In genomic region chr5:109559191-109559590, GRCm38 (mm10) we compare ENCODE assay signal across 8 mouse cellular contexts. TPM values are rescaled to one million over a fixed set of nuclear protein-coding genes. Genes with fewer than 3 reads are reported as not detected.
A peak's percentile ranks its signal among the peaks of the same experiment; 100 is the strongest.
DNase-seq lines count a peak whose midpoint lies in the region; ATAC-seq and TF ChIP-seq lines count a peak whose summit lies in the region.

No protein-coding gene starts in this region.

- H3K9me3 ChIP-seq in kidney, embryonic 16.5 days (ENCODE audit: low read length): peaks cover 36% of the 10 kb centered on the region
- H3K9me3 ChIP-seq in ES-E14 (ENCODE audit: control insufficient read depth, insufficient read depth, low read depth, low read length): no peaks in the 10 kb centered on the region
- peaks cover 42% of the 10 kb centered on the region for H3K9me3 ChIP-seq in forebrain, embryonic 12.5 days
- peaks cover 24% of the 10 kb centered on the region for H3K9me3 ChIP-seq in liver, embryonic 11.5 days (ENCODE audit: control insufficient read depth, low read length)

- peak overlapping the region; percentile 60 for H3K4me2 ChIP-seq in kidney, embryonic 16.5 days (replicated peaks; ENCODE audit: low read depth, low read length)
- peak overlapping the region; percentile 49 for H3K4me2 ChIP-seq in forebrain, embryonic 12.5 days
- peak overlapping the region; percentile 69 for H3K4me2 ChIP-seq in liver, embryonic 11.5 days

- 21% methylated on average over 6 of the region's 6 CpGs for WGBS in kidney, embryonic 16.5 days
- 27% methylated on average over 6 of the region's 6 CpGs for WGBS in forebrain, embryonic 12.5 days
- 17% methylated on average over 6 of the region's 6 CpGs for WGBS in liver, embryonic 11.5 days

- H3K27me3 ChIP-seq in kidney, embryonic 16.5 days (ENCODE audit: insufficient read depth, low read length): no peaks in the 10 kb centered on the region
- H3K27me3 ChIP-seq in forebrain, embryonic 12.5 days: no peaks in the 10 kb centered on the region
- no peaks in the 10 kb centered on the region for H3K27me3 ChIP-seq in liver, embryonic 11.5 days (replicated peaks; ENCODE audit: control insufficient read depth, insufficient read depth, low read length)

- peak overlapping the region; percentile 79 for H3K9ac ChIP-seq in kidney, embryonic 16.5 days (replicated peaks; ENCODE audit: low read length)
- H3K9ac ChIP-seq in ES-E14 (ENCODE audit: insufficient read depth, low read depth, low read length, poor library complexity, severe bottlenecking): 0 out of 2 replicates have a peak overlapping the region, but pooled peaks have one; percentile 18
- peak overlapping the region; percentile 54; the same call in 1 of the 2 replicates for H3K9ac ChIP-seq in forebrain, embryonic 12.5 days
- no peak overlapping the region for H3K9ac ChIP-seq in liver, embryonic 11.5 days (ENCODE audit: low read depth, low read length)

- no peak for DNase-seq in kidney, postnatal 14 days
- DNase-seq in ES-E14 (ENCODE audit: low read depth, low spot score): no peak
- no peak for DNase-seq in liver, embryonic 11.5 days (ENCODE audit: low spot score)
- no peak for DNase-seq in yolk sac, embryonic 10.5 days (ENCODE audit: low spot score)
- DNase-seq in thymus, postnatal 0 days (ENCODE audit: low spot score): no peak
- no peak for DNase-seq in gastrocnemius, postnatal 14 days

- intact Hi-C loops in gastrocnemius, postnatal 14 days (cut with DNase I; ENCODE audit: low total_unique reads): no loop called here

- H3K36me3 ChIP-seq in kidney, embryonic 16.5 days (ENCODE audit: insufficient read depth, low read length): peaks cover 22% of the 10 kb centered on the region
- peaks cover 10% of the 10 kb centered on the region; the same call in 1 of the 2 replicates for H3K36me3 ChIP-seq in ES-E14 (ENCODE audit: control insufficient read depth, insufficient read depth, low read length, poor library complexity, severe bottlenecking)
- peaks cover 17% of the 10 kb centered on the region for H3K36me3 ChIP-seq in forebrain, embryonic 12.5 days (replicated peaks)
- H3K36me3 ChIP-seq in liver, embryonic 11.5 days (ENCODE audit: control insufficient read depth, insufficient read depth, low read length): peaks cover 22% of the 10 kb centered on the region

- H3K27ac ChIP-seq in kidney, embryonic 16.5 days (ENCODE audit: low read length): peak overlapping the region; percentile 93
- H3K27ac ChIP-seq in ES-E14 (ENCODE audit: insufficient read depth, low read depth, low read length, poor library complexity, severe bottlenecking): peak overlapping the region; percentile 100; the same call in 1 of the 2 replicates
- H3K27ac ChIP-seq in forebrain, embryonic 12.5 days: peak overlapping the region; percentile 89
- H3K27ac ChIP-seq in liver, embryonic 11.5 days (ENCODE audit: low read depth, low read length): peak overlapping the region; percentile 93

- H3K4me3 ChIP-seq in kidney, embryonic 16.5 days (ENCODE audit: low read length): peak overlapping the region; percentile 80
- H3K4me3 ChIP-seq in ES-E14 (ENCODE audit: insufficient read depth in 1 of 2, low read depth in 1 of 2, low read length in 2 of 2, poor library complexity in 1 of 2, severe bottlenecking in 1 of 2): peak overlapping the region; percentile 96 to 98
- H3K4me3 ChIP-seq in forebrain, embryonic 12.5 days (replicated peaks): peak overlapping the region; percentile 65
- peak overlapping the region; percentile 65 for H3K4me3 ChIP-seq in liver, embryonic 11.5 days (ENCODE audit: low read depth, low read length)

- in situ Hi-C loops in ES-E14 (cut with MboI; ENCODE audit: low sequenced_read_pairs in 2 of 2, unreplicated experiment in 2 of 2): no loop called here

- no peaks in the 10 kb centered on the region for H3K4me1 ChIP-seq in kidney, embryonic 16.5 days (ENCODE audit: insufficient read depth, low read length)
- H3K4me1 ChIP-seq in ES-E14 (ENCODE audit: control insufficient read depth in 2 of 2, insufficient read depth in 2 of 2, low read length in 2 of 2, poor library complexity in 1 of 2): 0 out of 4 replicates have a peak, but pooled peaks cover 0 to 3% of the 10 kb centered on the region in 2 experiments
- H3K4me1 ChIP-seq in forebrain, embryonic 12.5 days: no peaks in the 10 kb centered on the region
- no peaks in the 10 kb centered on the region for H3K4me1 ChIP-seq in liver, embryonic 11.5 days (replicated peaks; ENCODE audit: control insufficient read depth, insufficient read depth, low read length)

- no peak for ATAC-seq in kidney, embryonic 16.5 days (ENCODE audit: low FRiP score, low TSS enrichment)
- ATAC-seq in forebrain, embryonic 12.5 days (ENCODE audit: low FRiP score): no peak
- ATAC-seq in liver, embryonic 11.5 days (replicated peaks; ENCODE audit: low FRiP score): no peak

TF ChIP-seq in ES-E14, 5 proteins besides CTCF, POLR2A, EP300 and RAD21:
- TF ChIP-seq HCFC1 (IDR thresholded peaks at IDR 0.05; ENCODE audit: borderline replicate concordance, insufficient read depth, low read length): no peak
- TF ChIP-seq ZNF384 (IDR thresholded peaks at IDR 0.05; ENCODE audit: low read depth, low read length): no peak
- no peak for TF ChIP-seq ZC3H11A (IDR thresholded peaks at IDR 0.05; ENCODE audit: borderline replicate concordance, low read depth, low read length)
- TF ChIP-seq CHD2 (IDR thresholded peaks at IDR 0.05; ENCODE audit: low read depth, low read length): no peak
TF ChIP-seq in ES-E14: peak in this region for 0.

RNA-seq across cellular contexts. Expression of gene Crlf2, which starts 0.4 kb away (rescaled TPM):
- polyA plus RNA-seq in kidney, embryonic 16.5 days (2015; fragmentation: Nextera tagmentation; extraction: Ambion mirVana): 11.9 and 14.5 TPM in 2 replicates
- total RNA-seq in ES-E14 (2012; rRNA removed): 18.4 and 19.9 TPM in 2 replicates
- 4.5 and 5.3 TPM in 2 replicates for polyA plus RNA-seq in forebrain, embryonic 12.5 days (2016; fragmentation: Nextera tagmentation; extraction: Ambion mirVana)
- 6.9 and 7.5 TPM in 2 replicates for polyA plus RNA-seq in liver, embryonic 11.5 days (2014; fragmentation: Nextera tagmentation; extraction: Ambion mirVana)
- 24.9 and 27.2 TPM in 2 replicates for polyA plus RNA-seq in thymus, postnatal 0 days (2015; fragmentation: Nextera tagmentation; extraction: Ambion mirVana)
- 1 to 10 TPM; 8.0 to 8.5 TPM for total RNA-seq in gastrocnemius, postnatal 14 days (2021)
